Mouse (Mus musculus) urinary bladder, postnatal 36 days (tissue): Measurements from ENCODE around the gene Ppp1r14b.
"Not testable (repeated sequence)": the region's sequence is repeated elsewhere in the genome, so short reads cannot be mapped to it uniquely, and the experiment has no call there.

Experiments used
- DNase-seq, 2 experiments: peaks; one replicate each; pipeline ENCODE4 v3.0.0; 2022; ENCODE audit warnings: low spot score in 2 of 2, mixed read lengths in 1 of 2

Gene Ppp1r14b

GRCm38 (mm10) chr19:6975537-6976521 lies 1.1 kb downstream of the Ppp1r14b start, which contains the start of gene Plcb3:
Gene Plcb3 (minus strand): TSS chr19:6976470.
- DNase-seq: peak; percentile 60 to 79

GRCm38 (mm10) chr19:6977759-6978638 lies 3.2 kb downstream of the Ppp1r14b start:
- DNase-seq: no peak

- DNase-seq: no peak
These were observed 3.8 kb downstream of the Ppp1r14b start for GRCm38 (mm10) chr19:6978639-6978974.

GRCm38 (mm10) chr19:6979001-6979479 lies 4.3 kb downstream of the Ppp1r14b start:
- DNase-seq: no peak

DNA sequence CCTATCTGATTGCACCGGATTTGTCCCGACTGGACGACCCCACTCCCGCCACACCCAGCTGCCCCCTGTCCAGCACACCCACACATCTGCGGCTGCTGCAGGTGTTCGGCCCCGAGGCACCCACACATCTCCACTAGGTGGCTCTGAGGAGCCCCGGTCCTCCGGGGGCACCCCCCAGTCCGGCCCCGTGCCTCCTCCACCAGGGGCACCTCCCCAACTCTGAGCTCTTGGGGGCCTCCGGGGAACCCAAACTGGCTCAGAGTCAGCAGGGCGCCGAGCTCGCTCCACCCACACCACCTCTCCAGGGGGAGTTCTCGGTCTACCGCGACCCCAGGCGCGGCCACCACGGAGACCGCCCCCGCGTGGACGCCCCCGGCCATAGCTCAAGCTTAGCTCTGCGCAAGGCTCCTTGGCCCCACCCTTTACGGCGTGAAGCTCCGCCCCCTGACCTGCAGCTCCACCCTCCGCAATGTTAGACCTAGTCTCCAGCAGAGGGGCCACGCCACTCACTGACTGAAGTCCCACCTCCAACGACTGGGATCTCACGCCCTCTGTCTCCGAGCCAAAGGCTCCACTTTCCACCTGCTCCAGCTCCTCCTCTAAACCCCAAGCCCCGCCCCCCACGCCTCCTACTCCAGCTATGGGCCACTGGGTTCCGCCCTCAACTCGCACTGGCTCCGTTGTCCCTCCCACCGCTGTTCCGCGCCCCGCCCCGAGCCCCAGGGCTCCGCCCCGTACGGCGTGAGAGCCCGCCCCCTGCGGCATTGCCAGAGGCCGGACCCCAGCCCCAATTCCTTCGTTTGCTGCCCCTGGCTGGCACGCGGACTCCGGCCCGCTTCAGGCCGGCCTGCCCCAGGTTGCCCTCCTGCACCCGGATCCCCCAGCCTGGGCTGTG lies 5.0 kb downstream of the Ppp1r14b start:
- DNase-seq: peak; percentile 99 to 100

DNA sequence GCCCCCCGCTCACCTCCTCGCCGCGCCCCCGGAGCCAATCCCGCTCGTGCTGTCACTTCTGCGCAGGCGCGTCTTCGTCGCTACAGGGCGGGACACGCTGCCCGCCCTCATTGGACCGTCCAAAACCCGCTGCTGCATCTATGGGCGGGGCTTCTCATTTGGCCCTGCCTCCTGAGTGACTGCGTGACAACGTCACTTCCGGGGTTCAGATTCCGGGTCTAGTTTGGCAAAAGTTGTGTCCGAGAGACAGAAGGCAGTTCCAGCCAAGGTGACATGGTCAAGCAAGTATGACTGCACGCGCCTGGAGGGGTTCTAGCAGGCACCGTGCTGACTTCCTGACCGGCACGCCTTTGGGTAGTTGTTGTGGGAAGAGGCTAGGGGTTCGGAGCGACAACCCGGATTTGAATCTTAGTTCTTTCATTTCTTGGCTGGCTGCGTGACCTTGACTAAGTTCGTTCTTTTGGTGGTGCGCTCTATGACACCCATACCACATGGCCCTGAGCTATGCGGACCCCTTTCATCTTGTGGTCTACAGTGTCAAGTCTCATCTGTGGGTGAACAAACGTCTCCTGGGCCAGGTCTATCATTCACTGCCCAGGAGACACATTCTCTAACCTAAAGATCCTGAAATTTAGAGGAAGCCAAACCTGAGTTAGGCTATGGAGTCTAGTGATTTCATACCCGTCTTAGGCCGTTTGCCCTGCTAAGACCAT lies 5.8 kb downstream of the Ppp1r14b start, which contains the start of gene Fkbp2:
Fkbp2 (minus strand) TSS at position 121 of the 713 bp plus-strand sequence.
- peak; percentile 98 for DNase-seq

DNA sequence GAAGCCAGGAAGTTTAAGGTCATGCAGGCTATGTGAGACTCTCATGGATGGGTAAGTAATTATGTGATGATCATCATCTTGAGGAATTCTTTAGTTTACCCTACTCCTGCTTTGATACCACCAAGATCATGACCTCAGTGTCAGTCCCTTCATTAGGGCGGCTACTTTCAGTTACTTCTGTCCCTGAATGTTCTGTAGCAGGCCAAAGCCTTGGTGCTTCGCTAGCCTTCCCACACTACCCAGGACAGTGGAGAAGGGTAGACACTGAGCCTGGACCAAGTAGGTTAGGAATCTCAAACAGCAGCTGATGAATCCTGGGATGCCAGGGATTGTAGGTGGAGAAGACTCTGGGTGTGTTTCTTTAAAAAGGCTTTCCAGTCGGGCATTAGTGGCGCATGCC lies 6.7 kb downstream of the Ppp1r14b start:
- DNase-seq: no peak

DNA sequence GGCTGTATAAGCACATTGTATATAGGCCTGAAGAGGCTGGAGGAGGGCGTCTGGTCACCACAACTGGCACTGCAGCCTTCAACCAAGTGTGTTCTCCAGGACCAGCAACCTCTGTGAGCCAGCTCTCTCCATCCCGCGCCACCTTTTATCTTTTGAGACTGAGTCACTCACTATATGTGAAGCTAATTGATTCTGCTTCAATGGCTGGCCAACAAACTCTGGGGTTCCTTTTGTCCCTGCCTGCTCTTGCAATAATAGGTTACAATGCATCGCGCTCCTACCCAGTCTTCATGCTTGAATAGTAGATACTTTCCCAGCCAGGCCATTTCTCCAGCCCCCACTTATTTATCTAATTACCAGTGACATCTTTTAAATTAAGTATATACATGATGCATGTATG lies 8.9 kb downstream of the Ppp1r14b start:
- no peak for DNase-seq

DNA sequence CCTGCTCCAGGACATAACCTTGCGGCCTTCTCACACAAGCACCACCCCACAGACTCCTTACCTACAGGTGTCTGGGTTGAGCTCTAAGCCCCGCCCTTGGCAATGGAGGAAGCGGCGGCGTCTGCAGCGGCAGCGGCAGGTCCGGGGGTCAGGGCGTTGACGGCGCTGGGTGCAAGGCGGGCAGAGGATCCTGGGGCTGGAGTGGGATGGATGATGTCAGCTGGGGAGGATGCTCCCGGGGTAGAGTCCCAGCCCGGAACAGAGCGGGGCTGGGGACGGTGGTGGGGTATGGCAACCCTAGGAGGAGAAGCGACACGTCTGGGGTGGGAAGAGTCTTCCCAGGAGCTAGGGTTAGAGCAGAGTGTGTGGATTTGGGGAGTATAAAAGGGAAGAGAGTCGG lies 10.5 kb downstream of the Ppp1r14b start:
- DNase-seq: no peak

GRCm38 (mm10) chr19:6985951-6986708 lies 11.4 kb downstream of the Ppp1r14b start:
- no peak for DNase-seq

DNA sequence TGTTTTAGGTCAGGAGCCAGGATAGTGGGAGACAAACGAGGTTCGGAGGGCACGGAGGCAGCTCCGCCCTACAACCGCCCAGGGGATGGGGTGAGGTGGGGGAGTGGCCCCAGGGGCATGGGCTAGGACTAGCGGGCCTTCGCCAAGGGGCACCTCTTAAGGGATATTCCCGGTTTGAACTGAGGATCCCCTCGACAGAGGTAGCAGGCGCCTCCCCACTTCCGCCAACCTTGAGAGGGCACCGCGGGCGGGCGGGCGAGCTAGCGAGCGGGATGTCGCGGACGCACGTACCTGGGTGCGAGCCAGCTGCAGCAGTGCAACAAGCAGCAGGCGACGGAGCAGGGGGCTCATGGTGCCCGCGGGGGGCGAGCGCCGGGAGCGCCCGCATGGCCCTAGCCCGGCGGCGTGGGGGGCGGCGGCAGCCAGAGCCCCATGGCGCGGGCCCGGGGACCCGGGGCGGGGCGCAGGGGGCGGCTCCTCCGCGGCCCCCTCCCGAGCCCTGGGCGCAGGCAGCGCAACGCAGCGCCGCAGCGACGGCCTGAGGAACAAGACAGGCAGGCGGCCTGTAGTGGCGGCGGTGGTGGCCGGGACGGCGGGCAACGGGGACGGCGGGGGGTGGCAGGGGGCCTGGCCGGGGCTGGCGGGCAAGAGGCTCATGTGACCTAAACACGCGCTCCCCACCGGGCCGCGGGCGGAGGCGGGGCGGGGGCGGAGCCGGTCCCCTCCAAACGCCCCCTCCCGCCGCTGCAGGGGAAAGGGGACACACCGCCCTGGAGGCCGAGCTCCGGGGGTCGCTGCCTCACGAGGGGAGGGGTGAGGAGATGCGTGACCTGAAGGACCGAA lies 12.5 kb downstream of the Ppp1r14b start, which contains the start of gene Vegfb:
Vegfb (minus strand) TSS at position 591 of the 843 bp plus-strand sequence.
- peak; percentile 53 to 60 for DNase-seq

- no peak for DNase-seq
These were observed 13.1 kb downstream of the Ppp1r14b start for GRCm38 (mm10) chr19:6987904-6988285.

- peak in 1 of 2 experiments; percentile 66 for DNase-seq
These were observed 14.5 kb downstream of the Ppp1r14b start for GRCm38 (mm10) chr19:6989251-6989650.

DNA sequence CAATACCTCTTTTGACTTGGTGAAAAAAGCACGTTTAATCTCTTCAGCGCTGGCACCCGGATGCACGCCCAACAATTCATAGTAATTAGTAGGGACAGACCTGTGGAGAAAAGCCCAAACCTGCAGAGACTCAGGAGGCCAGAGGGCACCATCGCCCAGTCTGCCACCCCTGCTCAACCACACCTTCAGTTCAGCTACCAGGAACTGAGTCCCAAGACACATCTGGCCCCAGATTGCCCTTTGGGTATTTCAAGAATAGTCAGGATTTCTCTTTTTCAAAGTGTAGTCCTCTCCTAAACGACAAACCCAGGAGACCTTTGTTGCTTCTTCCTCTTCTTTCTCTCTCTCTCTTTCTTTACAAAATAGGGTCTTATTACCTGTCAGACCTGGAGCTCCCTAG lies 15.9 kb downstream of the Ppp1r14b start:
- DNase-seq: no peak

- DNase-seq: not testable (repeated sequence)
These were observed 16.4 kb downstream of the Ppp1r14b start for GRCm38 (mm10) chr19:6991166-6991565.

DNA sequence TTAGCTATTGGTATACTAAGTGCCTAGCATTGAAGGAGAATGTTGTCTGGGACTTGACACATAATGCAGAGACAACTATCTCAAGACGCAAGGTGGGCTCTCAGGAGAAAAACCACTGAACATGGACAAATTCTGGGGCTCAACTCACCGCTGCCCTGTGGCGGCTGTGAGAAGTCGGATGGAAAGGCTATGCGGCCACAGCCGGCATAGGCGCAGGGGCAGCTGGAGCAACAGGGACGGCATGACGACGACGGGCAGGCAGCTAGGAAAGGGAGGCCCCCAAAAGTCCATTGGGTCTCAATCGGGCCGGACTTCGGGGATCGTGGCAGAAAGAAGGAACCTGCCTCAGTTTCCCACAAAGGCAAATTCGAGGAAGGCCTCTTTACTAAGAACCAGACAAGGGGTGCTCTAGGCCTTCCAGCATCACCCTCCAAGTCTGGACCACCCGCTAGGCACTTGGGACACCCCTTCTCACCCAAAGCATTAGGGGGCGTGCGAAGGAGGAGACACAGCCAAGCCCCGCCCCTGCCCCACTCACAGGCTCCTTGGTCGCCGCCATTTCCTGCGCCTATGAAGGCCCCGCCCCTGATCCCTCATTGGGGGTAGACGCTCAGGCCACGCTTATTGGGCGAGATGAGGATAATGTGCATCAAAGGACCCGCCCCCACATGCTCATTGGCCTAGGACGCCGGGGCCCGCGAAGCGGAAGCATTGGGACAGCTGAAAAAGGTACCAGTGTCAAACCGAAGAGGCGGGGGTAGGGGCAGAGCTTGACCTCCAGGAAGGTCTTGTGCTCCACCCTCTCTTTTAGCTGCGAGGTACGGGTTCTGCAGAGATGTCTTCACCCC lies 17.5 kb downstream of the Ppp1r14b start, which contains the start of gene Dnajc4:
Dnajc4 (minus strand) TSS at position 562 of the 848 bp plus-strand sequence.
- peak; percentile 88 to 97 for DNase-seq

DNA sequence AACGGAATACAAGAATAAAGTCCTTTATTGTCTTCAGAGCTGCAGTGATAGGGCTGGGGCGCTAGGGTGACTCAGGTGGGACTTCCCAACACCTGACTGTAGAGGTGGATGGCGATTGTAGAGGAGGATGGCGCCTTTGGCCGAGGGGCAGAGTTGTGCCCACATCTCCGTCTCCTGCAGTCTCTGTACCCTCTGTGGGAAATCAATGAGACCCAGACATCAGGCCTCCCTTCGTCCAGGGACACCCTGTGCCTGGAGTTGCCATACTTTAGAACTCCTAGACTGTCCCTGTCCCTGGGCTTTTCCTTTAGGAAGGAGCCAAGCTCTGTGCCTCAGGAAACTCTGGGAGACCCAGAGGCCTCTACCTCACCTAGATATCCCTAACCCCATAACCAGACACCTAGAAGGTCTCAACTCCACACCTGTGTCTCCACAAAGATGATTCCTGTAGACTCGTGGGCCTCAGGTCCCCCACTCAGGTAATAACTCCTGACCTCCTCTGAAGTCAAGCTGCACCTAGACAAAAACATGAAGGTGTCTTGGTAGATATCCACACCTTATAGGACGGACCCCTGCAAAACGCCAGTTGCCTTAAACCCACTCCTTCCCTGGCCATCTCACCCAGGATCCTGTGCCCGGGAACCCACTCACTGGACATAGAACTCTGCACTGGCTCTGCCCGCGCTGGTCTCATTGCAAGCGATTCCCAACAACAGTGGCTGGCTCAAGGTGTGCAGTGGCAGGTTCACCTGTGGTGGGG lies 18.4 kb downstream of the Ppp1r14b start:
- DNase-seq: no peak
